Mouse (Mus musculus) frontal cortex, adult (tissue): ENCODE measurements around the gene Rbm5.

Source experiments
- ATAC-seq: cut with Nextera tagmentation; 2 replicates; pipeline ENCODE4 v1.9.2; 2017; ENCODE audit warnings: mild to moderate bottlenecking, moderate library complexity, mixed read lengths; ENCODE audit not compliant: low TSS enrichment

Gene Rbm5

GRCm38 (mm10) chr9:107700114-107700571 lies 70.7 kb downstream of the Rbm5 start:
- ATAC-seq: peak; percentile 76

DNA sequence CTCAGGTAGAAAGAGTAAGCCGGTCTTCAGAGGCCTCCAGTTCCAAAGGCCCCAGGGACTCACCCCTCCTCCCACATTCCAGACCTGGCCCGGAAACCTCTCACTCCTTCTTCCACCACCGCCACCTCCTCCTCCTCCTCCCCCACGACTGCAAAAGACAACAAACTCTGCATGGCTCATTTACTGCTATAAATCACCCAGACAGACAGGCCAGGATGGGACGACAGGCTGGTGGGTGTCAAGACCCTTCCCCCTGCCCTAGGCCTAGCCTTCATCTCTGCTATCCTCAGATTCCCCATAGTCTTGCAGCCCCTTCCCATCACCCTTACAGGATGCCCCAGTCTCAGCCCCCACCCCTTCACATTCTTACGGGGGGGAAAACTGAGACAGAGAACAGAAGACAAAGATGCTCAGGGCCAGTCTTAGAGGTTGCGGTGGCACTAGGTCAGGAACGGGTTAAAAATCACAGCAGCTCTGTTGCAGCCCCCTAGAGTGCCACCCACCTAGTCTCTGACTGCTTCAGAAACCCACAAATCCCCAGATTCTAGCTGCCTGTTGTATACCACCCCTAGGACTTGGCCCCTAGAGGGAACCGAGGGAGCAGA lies 71.3 kb downstream of the Rbm5 start:
- no peak for ATAC-seq

- no peak for ATAC-seq
These were observed 72.1 kb downstream of the Rbm5 start for GRCm38 (mm10) chr9:107698611-107699190.

GRCm38 (mm10) chr9:107697811-107698521 lies 72.8 kb downstream of the Rbm5 start:
- no peak for ATAC-seq

- ATAC-seq: no peak
These were observed 73.8 kb downstream of the Rbm5 start for GRCm38 (mm10) chr9:107696845-107697610.

GRCm38 (mm10) chr9:107696106-107696479 lies 74.7 kb downstream of the Rbm5 start:
- no peak for ATAC-seq

GRCm38 (mm10) chr9:107695441-107696105 lies 75.2 kb downstream of the Rbm5 start:
- no peak for ATAC-seq

DNA sequence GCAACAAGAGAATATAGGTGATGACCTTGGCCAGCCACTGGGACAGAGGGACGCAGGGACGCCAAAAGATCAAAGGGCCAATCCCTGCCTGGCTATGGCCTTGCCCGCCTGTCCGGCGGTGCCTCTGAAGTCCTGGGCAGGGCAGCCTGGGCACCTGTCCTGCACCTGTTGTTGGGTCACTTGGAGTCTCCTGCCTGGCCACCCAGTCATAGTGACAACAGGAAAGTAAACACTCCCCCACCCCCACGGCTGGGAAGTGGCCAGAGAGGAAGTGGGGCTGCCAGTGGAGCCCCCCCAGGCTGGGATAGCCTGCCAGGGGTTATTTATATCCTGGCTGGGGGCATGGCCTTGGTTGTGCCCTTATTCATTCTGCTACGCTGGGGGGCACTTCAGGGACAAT lies 76.2 kb downstream of the Rbm5 start:
- ATAC-seq: no peak

GRCm38 (mm10) chr9:107693433-107693987 lies 77.3 kb downstream of the Rbm5 start:
- no peak for ATAC-seq

- ATAC-seq: no peak
These were observed 78.0 kb downstream of the Rbm5 start for GRCm38 (mm10) chr9:107692785-107693184.

GRCm38 (mm10) chr9:107690391-107690790 lies 80.4 kb downstream of the Rbm5 start:
- no peak for ATAC-seq
